Mouse (Mus musculus) lung, embryonic 16.5 days (tissue): Measurements from ENCODE around the gene Cggbp1. TPM values are rescaled to one million over a fixed set of nuclear protein-coding genes. Genes with fewer than 3 reads are reported as not detected.

Experiments
- ATAC-seq: fragments of 200-750 bp; cut with Nextera tagmentation; 2 replicates; pipeline ENCODE4 v1.8.0; 2017; ENCODE audit warnings: low read depth, mild to moderate bottlenecking, moderate library complexity
- H3K27ac ChIP-seq: fragments of 300-500 bp; sonication (generic); 2 replicates; pipeline ENCODE4 v1.5.1; 2014; ENCODE audit warnings: mild to moderate bottlenecking, control low read depth, low read length
- H3K27me3 ChIP-seq: fragments of 300-500 bp; sonication (generic); 2 replicates; pipeline ENCODE4 v1.6.1; 2014; ENCODE audit warnings: low read depth, low read length, mixed read lengths; ENCODE audit not compliant: control insufficient read depth, insufficient read depth
- H3K36me3 ChIP-seq: fragments of 300-500 bp; sonication (generic); 2 replicates; pipeline ENCODE4 v1.6.1; 2014; ENCODE audit warnings: low read length; ENCODE audit not compliant: control insufficient read depth, insufficient read depth
- H3K4me1 ChIP-seq: fragments of 300-500 bp; sonication (generic); replicated peaks from 2 replicates; pipeline ENCODE4 v1.6.1; 2014; ENCODE audit warnings: low read length, mixed read lengths; ENCODE audit not compliant: control insufficient read depth, insufficient read depth
- H3K4me2 ChIP-seq: fragments of 300-500 bp; sonication (generic); 2 replicates; pipeline ENCODE4 v1.6.1; 2014; ENCODE audit warnings: low read depth, low read length, control low read depth
- H3K4me3 ChIP-seq: fragments of 300-500 bp; sonication (generic); 2 replicates; pipeline ENCODE4 v1.5.1; 2014; ENCODE audit warnings: mild to moderate bottlenecking, low read length, control low read depth
- H3K9ac ChIP-seq: fragments of 300-500 bp; sonication (generic); 2 replicates; pipeline ENCODE4 v1.6.1; 2014; ENCODE audit warnings: low read length, control low read depth
- H3K9me3 ChIP-seq: fragments of 300-500 bp; sonication (generic); 2 replicates; pipeline ENCODE4 v1.6.1; 2016; ENCODE audit warnings: low read length; ENCODE audit not compliant: control insufficient read depth
- WGBS: fragments of 180-500 bp; shearing (Covaris S2); extraction: QIAGEN DNeasy Blood & Tissue Kit; methylation state at CpG from one replicate; pipeline ENCODE4 v1.1.7; 2014; 5-methylcytosine and 5-hydroxymethylcytosine counted together
- polyA plus RNA-seq: library from polyadenylated mRNA; unstranded; fragments of >200 nt; fragmentation: Nextera tagmentation; extraction: Ambion mirVana; gene quantifications from 2 replicates; pipeline ENCODE4 v1.2.1, GENCODE M21; 2015

Cggbp1 gene
- 87.9 and 92.0 TPM in 2 replicates for polyA plus RNA-seq

GRCm38 (mm10) chr16:64851563-64852362 lies at the start of gene Cggbp1, which contains the start of gene Zfp654:
Cggbp1 (plus strand) TSS chr16:64851996.
Zfp654 (minus strand) TSS chr16:64851652.
- Histone ChIP-seq H3K36me3 (peaks cover 14% of the 10 kb centered on the region), H3K4me3 (peak within 1 kb of the TSS; percentile 98), H3K9me3 (no peaks in the 10 kb centered on the region), H3K9ac (peak within 1 kb of the TSS; percentile 97), H3K4me1 (peaks cover 10% of the 10 kb centered on the region), H3K27me3 (no peaks in the 10 kb centered on the region), H3K27ac (peak within 1 kb of the TSS; percentile 97), H3K4me2 (peak within 1 kb of the TSS; percentile 82)
- ATAC-seq = peak; percentile 100
- WGBS = under 1% methylated on average over 75 of the region's 85 CpGs

GRCm38 (mm10) chr16:64803041-64803440 lies 48.8 kb upstream of the Cggbp1 start:
- no peaks in the 10 kb centered on the region for H3K27me3 ChIP-seq
- H3K9ac ChIP-seq = no peak overlapping the region
- WGBS = 62% methylated on average over 3 of the region's 3 CpGs
- no peak for ATAC-seq
- no peaks in the 10 kb centered on the region for H3K9me3 ChIP-seq
- H3K4me1 ChIP-seq = no peaks in the 10 kb centered on the region
- H3K36me3 ChIP-seq = peaks cover 8% of the 10 kb centered on the region
- H3K27ac ChIP-seq = no peak overlapping the region
- H3K4me2 ChIP-seq = no peak overlapping the region
- H3K4me3 ChIP-seq = no peak overlapping the region

DNA sequence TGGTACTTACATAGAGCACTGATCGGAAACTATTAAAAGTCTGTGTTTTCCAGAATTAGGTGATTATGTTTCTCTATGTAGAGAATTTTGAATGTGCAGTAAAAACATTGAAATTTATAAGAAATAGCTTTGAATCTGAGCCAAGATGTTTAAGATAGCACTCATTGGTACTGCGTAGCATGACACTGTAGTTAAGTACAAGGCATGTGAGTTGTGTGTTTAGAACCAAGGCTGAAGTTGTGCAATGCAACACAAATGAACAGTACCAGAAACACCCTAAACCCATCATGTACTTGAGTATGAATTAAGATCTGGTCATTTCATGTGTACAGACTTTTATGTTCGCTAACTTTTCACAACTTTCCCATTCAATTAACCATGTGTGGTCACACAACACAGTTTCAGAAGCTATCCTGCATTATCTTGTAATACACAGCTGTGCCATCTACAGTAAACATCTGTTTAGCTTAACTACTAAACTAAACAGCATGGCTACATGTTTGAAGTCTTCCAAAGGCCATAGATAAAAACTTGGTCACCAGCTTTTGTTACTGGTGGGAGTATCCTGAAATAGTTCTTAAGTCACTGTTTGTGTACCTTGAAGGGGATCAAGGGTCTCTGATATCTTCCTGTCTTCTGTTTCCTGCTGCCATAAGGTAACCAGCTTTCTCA lies 34.6 kb upstream of the Cggbp1 start:
- H3K9me3 ChIP-seq = no peaks in the 10 kb centered on the region
- H3K27ac ChIP-seq = no peak overlapping the region
- no peaks in the 10 kb centered on the region for H3K27me3 ChIP-seq
- no peak for ATAC-seq
- peaks cover 7% of the 10 kb centered on the region for H3K36me3 ChIP-seq
- H3K9ac ChIP-seq = no peak overlapping the region
- no peak overlapping the region for H3K4me2 ChIP-seq
- WGBS = 91% methylated on average over 3 of the region's 3 CpGs
- H3K4me1 ChIP-seq = no peaks in the 10 kb centered on the region
- H3K4me3 ChIP-seq = no peak overlapping the region

DNA sequence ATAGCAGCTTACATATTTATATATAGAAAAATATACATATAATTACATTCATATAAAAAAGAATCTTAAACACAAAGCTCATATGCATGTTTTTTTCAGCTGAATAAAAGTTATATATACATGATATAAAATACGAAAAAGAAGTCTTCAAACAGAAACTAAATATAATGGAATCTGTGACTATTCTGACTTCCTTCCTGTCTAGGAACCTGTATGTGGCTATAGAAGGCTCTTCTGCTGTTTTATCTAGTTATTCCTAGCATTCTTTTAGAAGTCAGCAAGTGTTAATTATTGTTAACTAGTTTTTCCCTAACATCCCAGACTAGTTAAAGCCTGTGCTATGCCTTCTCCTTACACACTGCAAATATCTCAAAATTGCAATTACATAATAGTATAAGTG lies 27.9 kb upstream of the Cggbp1 start:
- H3K9ac ChIP-seq = no peak overlapping the region
- 76% methylated on average over 1 of the region's 1 CpGs for WGBS
- no peak overlapping the region for H3K4me2 ChIP-seq
- no peaks in the 10 kb centered on the region for H3K4me1 ChIP-seq
- H3K36me3 ChIP-seq = no peaks in the 10 kb centered on the region
- ATAC-seq = no peak
- H3K4me3 ChIP-seq = no peak overlapping the region
- no peak overlapping the region for H3K27ac ChIP-seq
- H3K9me3 ChIP-seq = no peaks in the 10 kb centered on the region
- H3K27me3 ChIP-seq = no peaks in the 10 kb centered on the region

GRCm38 (mm10) chr16:64824474-64824873 lies 27.3 kb upstream of the Cggbp1 start:
- H3K9me3 ChIP-seq = no peaks in the 10 kb centered on the region
- no peak for ATAC-seq

GRCm38 (mm10) chr16:64830291-64830690 lies 21.5 kb upstream of the Cggbp1 start:
- Histone ChIP-seq H3K9me3 (no peaks in the 10 kb centered on the region), H3K4me1 (no peaks in the 10 kb centered on the region), H3K36me3 (no peaks in the 10 kb centered on the region), H3K4me3 (no peak overlapping the region), H3K27me3 (no peaks in the 10 kb centered on the region), H3K4me2 (no peak overlapping the region), H3K9ac (no peak overlapping the region), H3K27ac (no peak overlapping the region)
- 70% methylated on average over 15 of the region's 15 CpGs for WGBS
- ATAC-seq = 0 out of 2 replicates have a peak, but pooled peaks have one; percentile 36

More at GRCm38 (mm10) chr16:64824474-64824873, 27.3 kb upstream of the Cggbp1 start:
- no peaks in the 10 kb centered on the region for H3K27me3 ChIP-seq
- H3K27ac ChIP-seq = no peak overlapping the region
- H3K9ac ChIP-seq = no peak overlapping the region
- H3K4me2 ChIP-seq = no peak overlapping the region
- H3K4me1 ChIP-seq = no peaks in the 10 kb centered on the region
- no peaks in the 10 kb centered on the region for H3K36me3 ChIP-seq
- H3K4me3 ChIP-seq = no peak overlapping the region
- 90% methylated on average over 1 of the region's 1 CpGs for WGBS

DNA sequence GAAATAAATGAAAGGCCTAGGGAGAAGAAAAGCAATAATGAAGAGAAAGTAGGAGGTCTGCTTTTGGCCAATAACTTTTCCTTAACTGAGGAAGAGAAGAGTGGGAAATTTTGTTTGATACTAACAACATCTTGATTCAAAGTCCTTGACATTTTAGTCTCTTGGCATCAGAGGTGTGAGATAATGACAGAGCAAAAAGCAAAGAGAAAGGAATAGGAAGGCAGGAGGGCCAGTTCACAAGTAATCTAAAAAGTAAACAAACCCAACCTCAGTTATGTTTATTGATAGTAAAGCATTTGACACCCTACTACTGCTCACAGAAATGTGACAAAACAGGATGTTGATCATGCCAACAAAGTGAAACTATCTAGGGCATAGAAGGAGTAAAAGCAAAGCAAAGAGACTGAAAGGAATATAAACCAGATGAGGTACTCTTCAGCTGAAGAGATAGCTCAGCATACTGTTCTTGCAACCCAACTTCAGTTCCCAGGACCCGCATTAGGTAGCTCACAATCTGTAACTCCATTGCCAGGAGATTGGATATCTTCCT lies 15.7 kb upstream of the Cggbp1 start:
- H3K9me3 ChIP-seq = no peaks in the 10 kb centered on the region
- H3K4me2 ChIP-seq = no peak overlapping the region
- 57% methylated on average over 1 of the region's 1 CpGs for WGBS
- no peak overlapping the region for H3K9ac ChIP-seq
- no peak overlapping the region for H3K4me3 ChIP-seq
- no peak overlapping the region for H3K27ac ChIP-seq
- ATAC-seq = no peak
- H3K27me3 ChIP-seq = no peaks in the 10 kb centered on the region
- no peaks in the 10 kb centered on the region for H3K36me3 ChIP-seq
- H3K4me1 ChIP-seq = peaks cover 4% of the 10 kb centered on the region; the same call in 1 of the 2 replicates

DNA sequence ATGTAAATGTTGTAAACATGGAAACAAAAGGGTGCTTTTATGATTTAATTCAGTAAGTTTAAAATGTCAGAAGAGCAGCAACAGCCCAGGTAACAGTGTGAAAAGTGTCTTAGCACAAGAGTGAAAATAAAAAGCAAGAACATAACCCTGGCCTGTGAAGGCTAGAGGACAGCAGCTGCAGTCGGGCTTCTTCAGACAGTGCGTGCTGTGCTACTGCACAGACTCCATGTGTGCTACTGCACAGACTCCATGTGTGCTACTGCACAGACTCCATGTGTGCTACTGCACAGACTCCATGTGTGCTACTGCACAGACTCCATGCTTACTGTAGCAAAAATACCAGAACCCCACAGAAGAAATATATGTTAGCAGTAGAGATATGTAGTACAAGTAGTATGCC lies 15.1 kb upstream of the Cggbp1 start:
- H3K27ac ChIP-seq = no peak overlapping the region
- H3K4me3 ChIP-seq = no peak overlapping the region
- H3K4me1 ChIP-seq = peaks cover 4% of the 10 kb centered on the region; the same call in 1 of the 2 replicates
- H3K36me3 ChIP-seq = no peaks in the 10 kb centered on the region
- no peak overlapping the region for H3K9ac ChIP-seq
- H3K4me2 ChIP-seq = no peak overlapping the region
- H3K9me3 ChIP-seq = no peaks in the 10 kb centered on the region
- no peaks in the 10 kb centered on the region for H3K27me3 ChIP-seq
- 80% methylated on average over 2 of the region's 2 CpGs for WGBS
- no peak for ATAC-seq
